Mouse (Mus musculus): ENCODE data around the gene Ptpra.

GRCm38 (mm10) chr2:130574960-130575359 lies 124.9 kb downstream of the Ptpra start:
- TF ChIP-seq POLR2A (IDR thresholded peaks at IDR 0.05; ENCODE audit: insufficient read depth, low read depth, low read length) (no peak), CTCF (IDR thresholded peaks at IDR 0.05) (0 out of 2 replicates have a peak, but pooled peaks have one; percentile 4)
